Mouse (Mus musculus) hindbrain, embryonic 10.5 days (tissue): ENCODE results near the gene Patj. TPM values are rescaled to one million over a fixed set of nuclear protein-coding genes. Genes with fewer than 3 reads are reported as not detected.
"Not testable (repeated sequence)": the region's sequence is repeated elsewhere in the genome, so short reads cannot be mapped to it uniquely, and the experiment has no call there.

Experiments
- DNase-seq: peaks from one replicate; pipeline ENCODE4 v3.0.0-alpha.2; 2017; ENCODE audit warnings: low spot score
- H3K27ac ChIP-seq: fragments of 300-500 bp; sonication (generic); 2 replicates; pipeline ENCODE4 v1.5.1; 2016; ENCODE audit warnings: mild to moderate bottlenecking, moderate library complexity
- H3K27me3 ChIP-seq: fragments of 300-500 bp; sonication (generic); 2 replicates; pipeline ENCODE4 v1.6.1; 2016; ENCODE audit warnings: mild to moderate bottlenecking; ENCODE audit not compliant: poor library complexity, insufficient read depth, severe bottlenecking
- H3K36me3 ChIP-seq: fragments of 300-500 bp; sonication (generic); 2 replicates; pipeline ENCODE4 v1.6.1; 2016; ENCODE audit warnings: mild to moderate bottlenecking, moderate library complexity
- H3K4me1 ChIP-seq: fragments of 300-500 bp; sonication (generic); replicated peaks from 2 replicates; pipeline ENCODE4 v1.6.1; 2016; ENCODE audit warnings: mild to moderate bottlenecking
- H3K4me3 ChIP-seq: fragments of 300-500 bp; sonication (generic); 2 replicates; pipeline ENCODE4 v1.5.1; 2016; ENCODE audit warnings: mild to moderate bottlenecking, moderate library complexity
- H3K9me3 ChIP-seq: fragments of 300-500 bp; sonication (generic); 2 replicates; pipeline ENCODE4 v1.6.1; 2016; ENCODE audit warnings: mild to moderate bottlenecking, moderate library complexity
- WGBS: fragments of 180-500 bp; shearing (Covaris S2); methylation state at CpG from one replicate; pipeline ENCODE4 v1.1.7; 2016; 5-methylcytosine and 5-hydroxymethylcytosine counted together
- polyA plus RNA-seq: library from polyadenylated mRNA; unstranded; fragments of >200 nt; fragmentation: Nextera tagmentation; extraction: Ambion mirVana; gene quantifications from 2 replicates; pipeline ENCODE4 v1.2.1, GENCODE M21; 2016

The Patj gene
- polyA plus RNA-seq, 1 experiment from 2014 or later, result 8.2 TPM

GRCm38 (mm10) chr4:98408455-98408854 lies 12.9 kb downstream of the Patj start:
- H3K4me1 ChIP-seq, result no peaks in the 10 kb centered on the region
- H3K9me3 ChIP-seq, result no peaks in the 10 kb centered on the region
- H3K27me3 ChIP-seq, result no peaks in the 10 kb centered on the region
- H3K36me3 ChIP-seq, result 0 out of 2 replicates have a peak, but pooled peaks cover 3% of the 10 kb centered on the region
- no peak for DNase-seq
- H3K4me3 ChIP-seq, result no peak overlapping the region
- 95% methylated on average over 4 of the region's 4 CpGs for WGBS
- no peak overlapping the region for H3K27ac ChIP-seq

DNA sequence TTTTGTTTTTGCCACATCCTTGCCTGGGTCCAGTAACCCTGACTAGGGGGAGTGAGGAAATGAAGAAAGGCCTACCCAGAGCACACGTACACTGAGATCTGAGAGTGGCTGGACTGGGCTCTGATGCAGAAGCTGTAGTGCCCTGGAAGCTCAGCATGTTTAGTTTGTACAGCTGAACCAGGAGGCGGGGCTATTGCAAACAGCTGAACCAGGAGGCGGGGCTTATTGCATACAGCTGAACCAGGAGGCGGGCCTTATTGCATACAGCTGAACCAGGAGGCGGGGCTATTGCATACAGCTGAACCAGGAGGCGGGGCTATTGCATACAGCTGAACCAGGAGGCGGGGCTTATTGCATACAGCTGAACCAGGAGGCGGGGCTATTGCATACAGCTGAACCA lies 19.6 kb downstream of the Patj start:
- not testable (repeated sequence) for H3K27ac ChIP-seq, H3K4me3 ChIP-seq, H3K9me3 ChIP-seq, H3K4me1 ChIP-seq, H3K27me3 ChIP-seq, DNase-seq
- peaks cover 14% of the 10 kb centered on the region; the same call in 1 of the 2 replicates for H3K36me3 ChIP-seq
- 95% methylated on average over 8 of the region's 8 CpGs for WGBS

DNA sequence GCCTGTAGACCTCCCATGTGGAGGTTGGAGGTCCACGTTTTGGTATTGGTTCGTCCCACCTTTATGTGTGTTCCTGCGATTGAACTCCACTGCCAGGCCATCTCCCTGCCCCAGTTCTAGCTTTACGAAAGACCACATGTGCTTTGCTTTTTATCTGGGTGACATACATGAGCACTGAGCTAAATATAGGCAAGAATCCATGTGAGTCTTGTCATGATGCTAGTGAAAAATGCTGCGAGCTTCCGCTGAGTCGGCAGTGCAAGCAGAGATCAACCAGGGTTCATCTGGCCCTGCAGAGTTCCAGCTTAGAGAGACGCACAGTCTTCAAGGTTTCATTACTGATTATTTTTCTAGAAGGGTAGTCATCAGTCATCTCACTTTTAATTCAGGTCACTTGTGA lies 32.8 kb downstream of the Patj start:
- Histone ChIP-seq H3K27ac (no peak overlapping the region), H3K27me3 (no peaks in the 10 kb centered on the region), H3K4me3 (no peak overlapping the region), H3K9me3 (no peaks in the 10 kb centered on the region), H3K36me3 (no peaks in the 10 kb centered on the region), H3K4me1 (no peaks in the 10 kb centered on the region)
- no peak for DNase-seq
- 89% methylated on average over 8 of the region's 8 CpGs for WGBS

DNA sequence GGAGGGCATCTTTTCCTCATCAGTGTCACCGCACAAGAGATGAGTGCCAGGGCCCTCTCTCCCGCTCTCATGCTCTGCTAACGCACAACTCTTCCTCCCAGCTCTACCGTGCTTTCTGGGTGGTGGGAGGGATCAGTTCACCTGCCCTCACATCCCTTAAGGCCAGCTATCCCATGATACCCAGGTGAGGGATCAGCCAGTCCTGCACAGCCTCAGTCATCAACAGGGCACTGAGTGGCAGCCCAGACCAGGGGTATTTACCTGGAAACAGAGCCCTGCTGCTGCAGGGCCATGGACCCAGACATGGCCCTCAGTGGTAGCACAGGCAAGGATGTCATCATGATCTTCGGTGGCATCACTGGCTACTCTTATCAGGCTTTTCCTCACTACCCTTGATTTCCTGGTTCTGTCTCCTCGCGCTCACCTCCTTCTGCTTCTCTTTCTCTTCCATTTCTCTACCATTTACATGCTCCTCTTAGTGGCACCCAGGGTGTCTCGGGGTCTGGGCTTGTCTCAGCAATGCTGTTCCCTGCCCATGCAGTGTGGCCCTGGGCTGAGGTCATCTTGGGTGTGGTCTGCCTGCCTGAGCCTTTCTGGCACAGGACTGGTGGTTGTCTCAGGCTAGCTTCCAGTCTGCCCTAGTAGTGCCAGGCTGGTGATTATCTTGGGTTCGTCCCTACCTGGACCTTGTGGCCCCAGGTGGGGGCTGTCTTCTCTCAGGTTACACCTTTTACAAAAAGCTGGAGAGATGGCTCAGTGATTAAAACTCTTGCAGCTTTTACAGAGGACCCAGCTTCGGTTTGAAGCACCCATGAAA lies 40.3 kb downstream of the Patj start:
- DNase-seq, result no peak
- whole genome bisulfite sequencing, result 87% methylated on average over 10 of the region's 10 CpGs
- Histone ChIP-seq H3K9me3 (no peaks in the 10 kb centered on the region), H3K27me3 (no peaks in the 10 kb centered on the region), H3K27ac (no peak overlapping the region), H3K36me3 (no peaks in the 10 kb centered on the region), H3K4me1 (no peaks in the 10 kb centered on the region), H3K4me3 (no peak overlapping the region)

DNA sequence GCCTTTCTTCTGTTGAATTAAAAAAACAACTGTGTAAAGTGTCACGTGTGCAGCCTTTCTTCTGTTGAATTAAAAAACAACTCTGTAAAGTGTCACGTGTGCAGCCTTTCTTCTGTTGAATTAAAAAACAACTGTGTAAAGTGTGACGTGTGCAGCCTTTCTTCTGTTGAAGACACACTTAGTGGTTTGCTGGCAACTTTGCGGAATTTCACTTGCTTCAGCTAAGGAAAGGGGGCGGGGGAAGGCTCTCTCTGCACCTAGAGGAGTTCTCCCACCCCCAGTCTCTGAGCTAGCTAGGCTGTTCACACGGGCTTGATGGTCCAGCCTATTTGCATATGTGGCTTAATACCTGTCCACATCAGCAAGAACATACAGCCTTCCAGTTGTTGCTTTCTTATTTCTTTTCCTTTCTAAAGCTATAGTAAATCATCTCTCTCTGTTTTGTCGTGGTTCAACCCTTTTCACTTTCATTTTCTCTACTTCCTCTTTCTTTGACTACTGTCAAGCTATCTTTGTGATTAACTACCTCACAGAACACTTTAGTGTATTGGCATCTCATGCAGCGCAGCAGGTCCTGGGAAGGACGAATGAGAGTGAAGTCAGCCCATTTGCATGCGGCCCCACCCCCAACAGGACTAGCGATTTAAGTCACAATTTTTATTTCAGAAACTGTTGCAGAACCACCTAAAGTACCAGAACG lies 41.2 kb downstream of the Patj start:
- no peak overlapping the region for H3K27ac ChIP-seq
- 74% methylated on average over 12 of the region's 12 CpGs for WGBS
- no peaks in the 10 kb centered on the region for H3K4me1 ChIP-seq
- DNase-seq, result no peak
- H3K36me3 ChIP-seq, result no peaks in the 10 kb centered on the region
- H3K4me3 ChIP-seq, result no peak overlapping the region
- H3K27me3 ChIP-seq, result no peaks in the 10 kb centered on the region
- H3K9me3 ChIP-seq, result no peaks in the 10 kb centered on the region

DNA sequence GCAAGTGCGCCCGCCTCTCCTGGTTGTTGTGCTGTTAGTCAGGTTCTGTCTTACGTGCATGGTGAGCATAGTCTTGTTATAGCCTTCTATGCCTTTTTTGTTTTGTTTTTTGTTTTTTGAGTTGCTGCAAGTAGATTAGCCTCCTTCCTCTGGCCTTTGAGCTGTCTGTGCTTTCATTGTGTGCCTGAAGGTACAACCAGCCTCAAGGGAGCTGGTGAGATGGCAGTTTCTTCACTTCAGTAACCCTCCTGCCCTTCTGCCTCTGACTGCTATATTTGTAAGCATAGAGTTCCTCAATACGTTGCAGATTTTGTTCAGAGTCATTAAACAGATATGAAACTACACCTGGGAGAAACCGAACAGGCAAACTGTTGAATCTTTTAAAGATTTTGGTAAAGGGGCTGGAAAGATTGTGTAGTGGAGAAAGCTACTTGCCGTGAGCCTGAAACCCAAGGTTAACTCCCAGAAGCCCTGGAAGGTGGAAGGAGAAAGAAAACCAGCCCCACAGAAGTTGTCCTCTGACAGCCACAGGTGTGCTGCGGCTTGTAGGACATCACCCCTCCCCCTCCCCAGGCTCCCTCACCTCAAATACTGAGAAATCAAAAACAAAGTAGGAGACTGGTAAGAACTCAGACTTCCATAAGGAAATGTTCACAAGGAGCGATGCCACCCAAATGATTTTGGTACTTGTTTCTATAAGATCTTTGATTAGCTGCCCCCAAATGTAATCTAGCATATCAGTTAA lies 43.8 kb downstream of the Patj start:
- H3K36me3 ChIP-seq, result no peaks in the 10 kb centered on the region
- DNase-seq, result no peak
- WGBS, result 86% methylated on average over 8 of the region's 8 CpGs
- H3K27ac ChIP-seq, result no peak overlapping the region
- no peak overlapping the region for H3K4me3 ChIP-seq
- no peaks in the 10 kb centered on the region for H3K4me1 ChIP-seq
- no peaks in the 10 kb centered on the region for H3K9me3 ChIP-seq
- no peaks in the 10 kb centered on the region for H3K27me3 ChIP-seq

DNA sequence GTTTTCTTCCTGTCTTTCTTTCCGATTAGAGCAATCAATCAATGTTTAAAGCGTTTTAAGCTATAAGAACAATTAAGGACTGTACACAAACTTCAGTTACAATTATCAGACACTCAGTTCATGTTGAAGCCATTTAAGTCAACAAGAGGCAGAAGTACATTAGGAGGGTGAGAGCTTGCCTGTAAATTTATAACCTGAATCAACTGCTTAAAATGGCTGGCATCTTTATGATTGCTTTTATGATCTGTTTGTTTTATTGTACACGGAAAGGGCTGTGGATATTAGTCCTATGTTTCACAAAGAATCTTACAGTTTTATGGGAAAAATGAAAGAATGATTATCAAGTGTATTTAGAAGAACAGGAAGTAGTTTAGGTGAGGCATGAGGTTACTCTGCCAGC lies 45.7 kb downstream of the Patj start:
- no peak for DNase-seq
- H3K27me3 ChIP-seq, result no peaks in the 10 kb centered on the region
- H3K27ac ChIP-seq, result no peak overlapping the region
- H3K36me3 ChIP-seq, result no peaks in the 10 kb centered on the region
- no peaks in the 10 kb centered on the region for H3K4me1 ChIP-seq
- no peaks in the 10 kb centered on the region for H3K9me3 ChIP-seq
- H3K4me3 ChIP-seq, result no peak overlapping the region
- 85% methylated on average over 3 of the region's 3 CpGs for WGBS

DNA sequence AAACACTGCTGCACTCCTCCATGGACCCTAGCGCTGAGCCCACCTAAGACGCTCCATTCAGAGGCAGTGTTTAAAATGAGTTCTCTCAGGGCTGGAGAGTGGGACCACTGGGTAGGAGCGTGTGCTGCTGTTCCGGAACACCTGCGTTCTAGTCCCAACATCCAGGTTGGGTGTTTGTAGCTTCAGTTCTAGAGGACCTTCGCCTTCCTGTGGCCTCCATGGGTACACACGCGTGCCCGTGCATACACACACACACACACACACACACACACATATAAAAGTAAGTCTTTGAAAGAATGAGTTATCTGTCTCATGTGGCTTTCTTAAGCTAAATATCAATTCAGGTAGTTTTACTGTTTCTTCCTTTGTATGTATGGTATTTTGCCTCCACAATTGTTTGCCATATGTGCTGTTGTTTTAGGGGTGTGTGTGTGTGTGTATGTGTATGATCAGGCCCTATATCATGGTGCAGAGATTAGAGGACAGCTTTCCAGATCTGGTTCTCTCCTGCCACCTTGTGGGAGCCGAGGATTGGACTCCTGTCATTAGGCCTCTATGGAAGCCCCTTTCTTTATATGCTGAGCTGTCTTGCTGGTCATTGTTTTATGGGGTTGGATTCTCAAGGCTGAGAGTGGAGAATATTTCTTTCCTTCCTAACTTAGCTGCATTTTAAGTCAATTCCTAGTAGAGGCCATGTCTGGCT lies 49.0 kb downstream of the Patj start:
- no peak overlapping the region for H3K4me3 ChIP-seq
- no peaks in the 10 kb centered on the region for H3K9me3 ChIP-seq
- no peaks in the 10 kb centered on the region for H3K4me1 ChIP-seq
- DNase-seq, result peak; percentile 44
- H3K36me3 ChIP-seq, result no peaks in the 10 kb centered on the region
- WGBS, result 87% methylated on average over 10 of the region's 10 CpGs
- H3K27ac ChIP-seq, result no peak overlapping the region
- no peaks in the 10 kb centered on the region for H3K27me3 ChIP-seq

DNA sequence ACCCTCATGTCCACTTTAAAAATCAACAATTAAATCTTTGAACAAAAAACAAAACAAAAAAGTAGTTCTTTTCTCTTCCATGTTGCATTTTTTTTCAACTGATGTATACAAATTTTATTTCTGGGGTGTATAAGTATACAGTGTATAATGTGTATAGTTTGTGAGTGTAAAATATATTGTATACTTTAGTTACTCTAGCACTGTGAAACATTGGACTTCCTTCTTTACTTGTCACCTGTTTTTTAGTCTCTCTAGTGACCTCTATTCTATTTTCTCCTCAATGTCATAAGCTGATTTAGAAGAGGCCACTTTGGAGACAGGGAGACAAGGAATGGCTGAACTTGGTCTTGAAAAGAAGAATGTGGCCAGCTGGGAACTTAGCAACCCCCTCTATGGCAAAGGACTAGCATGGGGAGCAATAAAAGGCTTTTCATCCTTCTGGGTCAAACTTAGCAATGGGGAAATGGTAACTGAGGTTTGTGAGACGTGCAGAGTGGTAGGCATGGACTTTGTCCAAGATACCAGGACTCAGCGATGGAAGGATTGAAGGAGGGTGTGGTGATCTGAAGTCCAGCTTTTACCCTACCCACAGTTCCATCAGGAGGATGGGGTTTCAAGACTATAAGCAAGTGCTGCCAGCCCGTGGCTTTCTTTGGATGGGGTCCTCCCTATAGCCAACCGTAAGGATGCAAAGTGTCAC lies 54.1 kb downstream of the Patj start:
- Histone ChIP-seq H3K36me3 (0 out of 2 replicates have a peak, but pooled peaks cover 3% of the 10 kb centered on the region), H3K27me3 (no peaks in the 10 kb centered on the region), H3K4me3 (no peak overlapping the region), H3K4me1 (0 out of 2 replicates have a peak, but pooled peaks cover 3% of the 10 kb centered on the region), H3K9me3 (no peaks in the 10 kb centered on the region), H3K27ac (no peak overlapping the region)
- WGBS, result 87% methylated on average over 4 of the region's 4 CpGs
- DNase-seq, result no peak

- no peak for DNase-seq
- Histone ChIP-seq H3K27ac (no peak overlapping the region), H3K4me3 (no peak overlapping the region), H3K27me3 (no peaks in the 10 kb centered on the region), H3K36me3 (0 out of 2 replicates have a peak, but pooled peaks cover 3% of the 10 kb centered on the region), H3K9me3 (no peaks in the 10 kb centered on the region), H3K4me1 (0 out of 2 replicates have a peak, but pooled peaks cover 3% of the 10 kb centered on the region)
- WGBS, result 90% methylated on average over 11 of the region's 11 CpGs
These were observed 54.7 kb downstream of the Patj start for GRCm38 (mm10) chr4:98450308-98450707.

DNA sequence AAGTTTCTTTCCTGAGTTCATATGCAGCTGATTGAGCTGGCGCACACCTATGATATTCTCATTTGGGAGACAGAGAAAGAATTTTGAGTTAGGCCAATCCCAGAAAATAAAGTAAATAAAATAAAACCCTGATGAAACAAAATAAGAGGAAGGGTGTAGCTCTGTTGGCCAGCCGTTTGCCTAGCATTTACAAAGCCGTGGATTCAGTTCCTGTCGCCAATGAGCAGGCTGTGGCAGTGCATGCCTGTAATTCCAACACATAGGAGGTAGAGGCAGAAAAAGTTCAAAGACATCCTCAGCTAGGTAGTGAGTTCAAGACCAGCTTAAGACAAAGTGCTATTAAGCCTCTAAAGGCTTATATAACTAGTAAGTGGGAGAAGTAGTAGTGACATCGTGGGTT lies 55.2 kb downstream of the Patj start:
- no peak overlapping the region for H3K4me3 ChIP-seq
- H3K4me1 ChIP-seq, result 0 out of 2 replicates have a peak, but pooled peaks cover 3% of the 10 kb centered on the region
- 91% methylated on average over 5 of the region's 5 CpGs for WGBS
- 0 out of 2 replicates have a peak, but pooled peaks cover 3% of the 10 kb centered on the region for H3K36me3 ChIP-seq
- no peak for DNase-seq
- no peaks in the 10 kb centered on the region for H3K9me3 ChIP-seq
- no peaks in the 10 kb centered on the region for H3K27me3 ChIP-seq
- no peak overlapping the region for H3K27ac ChIP-seq

DNA sequence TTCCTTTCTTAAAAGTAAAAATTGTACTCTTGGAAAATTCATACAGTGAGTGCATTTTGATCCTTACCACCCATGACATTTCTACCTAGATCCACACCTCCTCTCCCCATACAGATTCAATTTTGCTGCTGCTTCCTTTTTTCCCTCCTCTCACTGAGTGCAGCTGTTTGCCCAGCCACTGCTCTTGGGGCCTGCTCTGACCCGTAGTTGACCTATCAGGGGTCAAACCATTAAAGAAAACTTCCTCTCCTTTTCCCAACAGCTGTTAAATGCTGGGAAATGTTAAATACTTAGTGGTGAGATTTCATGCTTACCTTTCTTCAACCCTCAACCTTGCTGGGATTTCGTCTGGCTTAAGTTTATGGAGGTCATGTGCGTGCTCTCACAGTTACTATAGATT lies 55.7 kb downstream of the Patj start:
- WGBS, result 63% methylated on average over 3 of the region's 3 CpGs
- no peak for DNase-seq

More for the DNA sequence above, 55.7 kb downstream of the Patj start:
- no peak overlapping the region for H3K27ac ChIP-seq
- H3K4me1 ChIP-seq, result 0 out of 2 replicates have a peak, but pooled peaks cover 3% of the 10 kb centered on the region
- H3K36me3 ChIP-seq, result 0 out of 2 replicates have a peak, but pooled peaks cover 3% of the 10 kb centered on the region
- no peaks in the 10 kb centered on the region for H3K9me3 ChIP-seq
- H3K4me3 ChIP-seq, result no peak overlapping the region
- no peaks in the 10 kb centered on the region for H3K27me3 ChIP-seq
